10 mouse cellular contexts compared by ENCODE assay signal in the genomic region with DNA sequence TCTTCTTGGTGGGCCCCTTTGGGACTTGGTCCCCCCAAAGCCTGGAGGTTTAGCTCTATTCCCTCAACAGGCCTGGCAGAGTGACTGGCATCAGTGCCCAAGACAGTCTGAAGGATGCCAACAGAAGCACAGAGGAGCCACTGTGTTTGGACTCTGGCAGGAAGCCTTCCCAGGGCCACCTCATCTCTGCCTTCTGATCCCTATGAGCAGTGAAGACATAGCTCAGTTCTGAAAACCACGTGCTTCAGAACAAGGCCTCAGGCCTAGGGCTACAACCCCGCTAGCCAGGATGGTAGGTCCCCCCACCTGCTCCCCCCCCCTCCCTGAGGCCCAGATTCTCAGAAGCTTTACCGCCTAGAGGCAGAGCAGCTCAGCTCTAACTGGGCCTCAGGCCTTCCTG. TPM values are rescaled to one million over a fixed set of nuclear protein-coding genes. Genes with fewer than 3 reads are reported as not detected.
A peak's percentile ranks its signal among the peaks of the same experiment; 100 is the strongest.
DNase-seq lines count a peak whose midpoint lies in the region; ATAC-seq and TF ChIP-seq lines count a peak whose summit lies in the region.
"Had no signal": no experiment of that assay in that cellular context is flagged by ENCODE, and none has a peak within 500 bp of the region (broad histone marks: within the 10 kb centered on the region; RNA-seq: fewer than 3 reads in every experiment).

No protein-coding gene starts in this region.

- H3K27me3 ChIP-seq in embryonic facial prominence, embryonic 10.5 days (replicated peaks; ENCODE audit: low read depth, poor library complexity, severe bottlenecking), result peaks cover 46% of the 10 kb centered on the region
- H3K27me3 ChIP-seq in midbrain, postnatal 0 days (ENCODE audit: insufficient read depth, low read length), result no peaks in the 10 kb centered on the region

- no peak overlapping the region for H3K4me3 ChIP-seq in embryonic facial prominence, embryonic 10.5 days
- no peak overlapping the region for H3K4me3 ChIP-seq in midbrain, postnatal 0 days (ENCODE audit: low read depth, low read length)
- H3K4me3 ChIP-seq in lung, adult 2 months (replicated peaks; ENCODE audit: extremely low read depth, low read depth, low read length), result no peak overlapping the region

- 50% methylated on average over 3 of the region's 3 CpGs for WGBS in embryonic facial prominence, embryonic 10.5 days
- 43% methylated on average over 3 of the region's 3 CpGs for WGBS in midbrain, postnatal 0 days
- WGBS in lung, adult 2 months, result 80% methylated on average over 3 of the region's 3 CpGs

- H3K4me1 ChIP-seq in embryonic facial prominence, embryonic 10.5 days, result peaks cover 42% of the 10 kb centered on the region
- peaks cover 7% of the 10 kb centered on the region for H3K4me1 ChIP-seq in midbrain, postnatal 0 days (ENCODE audit: insufficient read depth, low read length)
- peaks cover 3% of the 10 kb centered on the region; the same call in 1 of the 2 replicates for H3K4me1 ChIP-seq in lung, adult 2 months (ENCODE audit: control insufficient read depth, insufficient read depth, low read length)

- TF ChIP-seq POLR2A in lung, adult 2 months (IDR thresholded peaks at IDR 0.05; ENCODE audit: borderline replicate concordance, extremely low read depth, low read depth, low read length), result no peak

- peak; percentile 65; the same call in 1 of the 2 replicates for ATAC-seq in midbrain, postnatal 0 days (ENCODE audit: low FRiP score)

- no peak for TF ChIP-seq CTCF in midbrain, postnatal 0 days (IDR thresholded peaks at IDR 0.05)
- TF ChIP-seq CTCF in lung, adult 2 months (IDR thresholded peaks at IDR 0.05; ENCODE audit: insufficient read depth, low read length), result no peak

- peak; percentile 45 to 66 for DNase-seq in cerebellum, postnatal 10 days
- DNase-seq in cerebellum, adult 9-10 months, result no peak
- DNase-seq in left cerebral cortex, postnatal 14 days (ENCODE audit: low spot score in 2 of 2), result peak; percentile 17 to 21
- DNase-seq in left cerebral cortex, postnatal 36 days (ENCODE audit: low spot score in 2 of 2), result no peak
- DNase-seq in embryonic facial prominence, embryonic 10.5 days (ENCODE audit: low spot score), result no peak
- DNase-seq in midbrain, postnatal 0 days (ENCODE audit: low spot score), result peak; percentile 72
- no peak for DNase-seq in ovary, postnatal 10 days (ENCODE audit: low spot score)
- no peak for DNase-seq in lung, adult 2 months
- DNase-seq: embryo, embryonic 11 days; kidney, adult 2 months had no signal

- H3K4me2 ChIP-seq in midbrain, postnatal 0 days (ENCODE audit: low read depth, low read length, poor library complexity, severe bottlenecking), result no peak overlapping the region

- H3K9me3 ChIP-seq in embryonic facial prominence, embryonic 10.5 days, result no peaks in the 10 kb centered on the region
- H3K9me3 ChIP-seq in midbrain, postnatal 0 days (ENCODE audit: low read length), result no peaks in the 10 kb centered on the region

- peak overlapping the region; percentile 13; the same call in 1 of the 2 replicates for H3K9ac ChIP-seq in midbrain, postnatal 0 days (replicated peaks; ENCODE audit: low read length, poor library complexity, severe bottlenecking)

- intact Hi-C loops in left cerebral cortex, postnatal 14 days (cut with DNase I), result no loop called here
- intact Hi-C loops in left cerebral cortex, postnatal 36 days (cut with DNase I), result no loop called here

- peak overlapping the region; percentile 75; the same call in 1 of the 2 replicates for H3K27ac ChIP-seq in embryonic facial prominence, embryonic 10.5 days (replicated peaks)
- peak overlapping the region; percentile 47; the same call in 1 of the 2 replicates for H3K27ac ChIP-seq in midbrain, postnatal 0 days (ENCODE audit: low read depth, low read length)

- H3K36me3 ChIP-seq in embryonic facial prominence, embryonic 10.5 days (replicated peaks), result no peaks in the 10 kb centered on the region
- H3K36me3 ChIP-seq in midbrain, postnatal 0 days (ENCODE audit: insufficient read depth, low read length), result 0 out of 2 replicates have a peak, but pooled peaks cover 3% of the 10 kb centered on the region

RNA-seq across cellular contexts. Expression of a gene that starts 45.2 kb away (rescaled TPM):
- total RNA-seq in left cerebral cortex, postnatal 14 days (2021), result 10 to 100 TPM; 32.3 to 34.8 TPM
- total RNA-seq in left cerebral cortex, postnatal 36 days (2021), result 10 to 100 TPM; 34.4 to 35.9 TPM
- polyA plus RNA-seq in embryonic facial prominence, embryonic 10.5 days (2016; fragmentation: Nextera tagmentation; extraction: Ambion mirVana), result 4.2 and 4.7 TPM in 2 replicates
- total RNA-seq in midbrain, postnatal 0 days (2014; rRNA removed), result 30.9 and 41.8 TPM in 2 replicates
- 5.6 and 6.0 TPM in 2 replicates for polyA plus RNA-seq in midbrain, postnatal 0 days (2015; fragmentation: Nextera tagmentation; extraction: Ambion mirVana)
- polyA plus RNA-seq in lung, adult 2 months (2012; rRNA removed), result 95.0 and 99.6 TPM in 2 replicates

RNA-seq across cellular contexts. Expression of a gene that starts 54.5 kb away (rescaled TPM):
- total RNA-seq in left cerebral cortex, postnatal 14 days (2021), result 10 to 100 TPM; 58.3 to 72.0 TPM
- 10 to 100 TPM; 74.2 to 75.2 TPM for total RNA-seq in left cerebral cortex, postnatal 36 days (2021)
- 50.3 and 50.8 TPM in 2 replicates for polyA plus RNA-seq in embryonic facial prominence, embryonic 10.5 days (2016; fragmentation: Nextera tagmentation; extraction: Ambion mirVana)
- total RNA-seq in midbrain, postnatal 0 days (2014; rRNA removed), result 15.7 and 20.9 TPM in 2 replicates
- polyA plus RNA-seq in midbrain, postnatal 0 days (2015; fragmentation: Nextera tagmentation; extraction: Ambion mirVana), result 83.7 and 84.4 TPM in 2 replicates
- 6.6 and 7.5 TPM in 2 replicates for polyA plus RNA-seq in lung, adult 2 months (2012; rRNA removed)

RNA-seq across cellular contexts. Expression of a gene that starts 54.6 kb away (rescaled TPM):
- 1 to 10 TPM; 7.6 to 7.7 TPM for total RNA-seq in left cerebral cortex, postnatal 14 days (2021)
- total RNA-seq in left cerebral cortex, postnatal 36 days (2021), result 1 to 10 TPM; 9.0 to 9.8 TPM
- polyA plus RNA-seq in embryonic facial prominence, embryonic 10.5 days (2016; fragmentation: Nextera tagmentation; extraction: Ambion mirVana), result 23.3 and 23.8 TPM in 2 replicates
- total RNA-seq in midbrain, postnatal 0 days (2014; rRNA removed), result 9.9 and 12.1 TPM in 2 replicates
- polyA plus RNA-seq in midbrain, postnatal 0 days (2015; fragmentation: Nextera tagmentation; extraction: Ambion mirVana), result 8.9 and 10.4 TPM in 2 replicates
- 9.1 and 10.6 TPM in 2 replicates for polyA plus RNA-seq in lung, adult 2 months (2012; rRNA removed)

Comparison
In these comparisons a context has a peak if more than half of its experiments do, and no peak if none do; other contexts are left out.
1. DNase-seq: peak in cerebellum, postnatal 10 days (2 of 2), left cerebral cortex, postnatal 14 days (2 of 2) and midbrain, postnatal 0 days (single experiment); none in cerebellum, adult 9-10 months (single experiment), left cerebral cortex, postnatal 36 days (0 of 2), embryonic facial prominence, embryonic 10.5 days (single experiment), ovary, postnatal 10 days (single experiment) and lung, adult 2 months (single experiment).